Mouse (Mus musculus): Measurements from ENCODE around the gene Mms19. TPM values are rescaled to one million over a fixed set of nuclear protein-coding genes. Genes with fewer than 3 reads are reported as not detected.

The Mms19 gene
- polyA plus RNA-seq, 1 experiment from 2014 or later: 33.4 TPM

- WGBS: 80% methylated on average over 10 of the region's 10 CpGs
- Histone ChIP-seq H3K36me3 (ENCODE audit: control insufficient read depth, insufficient read depth, low read length) (no peaks in the 10 kb centered on the region), H3K27me3 (ENCODE audit: control insufficient read depth, insufficient read depth, low read length) (no peaks in the 10 kb centered on the region), H3K9ac (ENCODE audit: low read length) (no peak overlapping the region), H3K9me3 (ENCODE audit: control insufficient read depth, low read length) (no peaks in the 10 kb centered on the region), H3K4me1 (ENCODE audit: control insufficient read depth, insufficient read depth, low read length) (no peaks in the 10 kb centered on the region), H3K27ac (ENCODE audit: low read depth, low read length) (no peak overlapping the region), H3K4me3 (ENCODE audit: low read depth, low read length) (no peak overlapping the region), H3K4me2 (no peak overlapping the region)
- no peak for DNase-seq (ENCODE audit: low spot score, missing footprints)
- no peak for ATAC-seq (ENCODE audit: low FRiP score)
Observed at GRCm38 (mm10) chr19:41902848-41903593, 77.9 kb downstream of the Mms19 start.

GRCm38 (mm10) chr19:41901696-41902095, 79.3 kb downstream of the Mms19 start:
- Histone ChIP-seq H3K27me3 (ENCODE audit: control insufficient read depth, insufficient read depth, low read length) (no peaks in the 10 kb centered on the region), H3K36me3 (ENCODE audit: control insufficient read depth, insufficient read depth, low read length) (no peaks in the 10 kb centered on the region), H3K4me2 (no peak overlapping the region), H3K27ac (ENCODE audit: low read depth, low read length) (no peak overlapping the region), H3K4me3 (ENCODE audit: low read depth, low read length) (no peak overlapping the region), H3K9ac (ENCODE audit: low read length) (no peak overlapping the region), H3K4me1 (ENCODE audit: control insufficient read depth, insufficient read depth, low read length) (no peaks in the 10 kb centered on the region), H3K9me3 (ENCODE audit: control insufficient read depth, low read length) (no peaks in the 10 kb centered on the region)
- 45% methylated on average over 2 of the region's 2 CpGs for WGBS
- ATAC-seq (ENCODE audit: low FRiP score): no peak
- no peak for DNase-seq (ENCODE audit: low spot score, missing footprints)

GRCm38 (mm10) chr19:41900495-41901090, 80.4 kb downstream of the Mms19 start:
- no peaks in the 10 kb centered on the region for H3K9me3 ChIP-seq (ENCODE audit: control insufficient read depth, low read length)
- no peak for ATAC-seq (ENCODE audit: low FRiP score)
- 86% methylated on average over 8 of the region's 8 CpGs for WGBS
- H3K4me2 ChIP-seq: no peak overlapping the region
- H3K9ac ChIP-seq (ENCODE audit: low read length): no peak overlapping the region
- no peak overlapping the region for H3K27ac ChIP-seq (ENCODE audit: low read depth, low read length)
- no peak overlapping the region for H3K4me3 ChIP-seq (ENCODE audit: low read depth, low read length)
- no peaks in the 10 kb centered on the region for H3K36me3 ChIP-seq (ENCODE audit: control insufficient read depth, insufficient read depth, low read length)
- no peaks in the 10 kb centered on the region; the same call in 1 of the 2 replicates for H3K4me1 ChIP-seq (ENCODE audit: control insufficient read depth, insufficient read depth, low read length)
- no peak for DNase-seq (ENCODE audit: low spot score, missing footprints)
- H3K27me3 ChIP-seq (ENCODE audit: control insufficient read depth, insufficient read depth, low read length): no peaks in the 10 kb centered on the region

GRCm38 (mm10) chr19:41898860-41899259, 82.1 kb downstream of the Mms19 start:
- H3K27ac ChIP-seq (ENCODE audit: low read depth, low read length): no peak overlapping the region
- DNase-seq (ENCODE audit: low spot score, missing footprints): peak; percentile 90
- H3K4me3 ChIP-seq (ENCODE audit: low read depth, low read length): no peak overlapping the region
- no peak overlapping the region for H3K4me2 ChIP-seq
- no peaks in the 10 kb centered on the region for H3K9me3 ChIP-seq (ENCODE audit: control insufficient read depth, low read length)
- no peak overlapping the region for H3K9ac ChIP-seq (ENCODE audit: low read length)
- 48% methylated on average over 4 of the region's 4 CpGs for WGBS
- ATAC-seq (ENCODE audit: low FRiP score): no peak
- no peaks in the 10 kb centered on the region for H3K36me3 ChIP-seq (ENCODE audit: control insufficient read depth, insufficient read depth, low read length)
- peaks cover 11% of the 10 kb centered on the region for H3K4me1 ChIP-seq (ENCODE audit: control insufficient read depth, insufficient read depth, low read length)
- H3K27me3 ChIP-seq (ENCODE audit: control insufficient read depth, insufficient read depth, low read length): no peaks in the 10 kb centered on the region

GRCm38 (mm10) chr19:41896319-41896711, 84.6 kb downstream of the Mms19 start:
- Histone ChIP-seq H3K9ac (ENCODE audit: low read length) (peak overlapping the region; percentile 36; the same call in 1 of the 2 replicates), H3K27ac (ENCODE audit: low read depth, low read length) (no peak overlapping the region), H3K4me3 (ENCODE audit: low read depth, low read length) (peak overlapping the region; percentile 64), H3K4me1 (ENCODE audit: control insufficient read depth, insufficient read depth, low read length) (peaks cover 11% of the 10 kb centered on the region), H3K9me3 (ENCODE audit: control insufficient read depth, low read length) (no peaks in the 10 kb centered on the region), H3K4me2 (peak overlapping the region; percentile 68), H3K36me3 (ENCODE audit: control insufficient read depth, insufficient read depth, low read length) (no peaks in the 10 kb centered on the region), H3K27me3 (ENCODE audit: control insufficient read depth, insufficient read depth, low read length) (no peaks in the 10 kb centered on the region)
- WGBS: 15% methylated on average over 18 of the region's 18 CpGs
- ATAC-seq (ENCODE audit: low FRiP score) (peak; percentile 47), DNase-seq (ENCODE audit: low spot score, missing footprints) (no peak)

GRCm38 (mm10) chr19:41895460-41896318, 85.3 kb downstream of the Mms19 start, which contains the start of gene Rrp12:
Gene Rrp12 (minus strand): TSS chr19:41896173.
- Histone ChIP-seq H3K4me3 (ENCODE audit: low read depth, low read length) (peak within 1 kb of the TSS; percentile 64), H3K36me3 (ENCODE audit: control insufficient read depth, insufficient read depth, low read length) (peaks cover 3% of the 10 kb centered on the region; the same call in 1 of the 2 replicates), H3K9me3 (ENCODE audit: control insufficient read depth, low read length) (no peaks in the 10 kb centered on the region), H3K4me1 (ENCODE audit: control insufficient read depth, insufficient read depth, low read length) (peaks cover 11% of the 10 kb centered on the region), H3K4me2 (peak within 1 kb of the TSS; percentile 68), H3K27ac (ENCODE audit: low read depth, low read length) (no peak within 1 kb of the TSS), H3K9ac (ENCODE audit: low read length) (peak within 1 kb of the TSS; percentile 36), H3K27me3 (ENCODE audit: control insufficient read depth, insufficient read depth, low read length) (no peaks in the 10 kb centered on the region)
- 2% methylated on average over 46 of the region's 46 CpGs for WGBS
- ATAC-seq (ENCODE audit: low FRiP score) (peak; percentile 95), DNase-seq (ENCODE audit: low spot score, missing footprints) (peak; percentile 98)

GRCm38 (mm10) chr19:41894959-41895358, 86.0 kb downstream of the Mms19 start:
- ATAC-seq (ENCODE audit: low FRiP score) (no peak), DNase-seq (ENCODE audit: low spot score, missing footprints) (no peak)
- Histone ChIP-seq H3K27me3 (ENCODE audit: control insufficient read depth, insufficient read depth, low read length) (no peaks in the 10 kb centered on the region), H3K4me2 (peak overlapping the region; percentile 68), H3K9ac (ENCODE audit: low read length) (peak overlapping the region; percentile 0; the same call in 1 of the 2 replicates), H3K36me3 (ENCODE audit: control insufficient read depth, insufficient read depth, low read length) (peaks cover 5% of the 10 kb centered on the region; the same call in 1 of the 2 replicates), H3K9me3 (ENCODE audit: control insufficient read depth, low read length) (no peaks in the 10 kb centered on the region), H3K27ac (ENCODE audit: low read depth, low read length) (no peak overlapping the region), H3K4me1 (ENCODE audit: control insufficient read depth, insufficient read depth, low read length) (peaks cover 11% of the 10 kb centered on the region), H3K4me3 (ENCODE audit: low read depth, low read length) (peak overlapping the region; percentile 64)
- 50% methylated on average over 7 of the region's 7 CpGs for WGBS

All from midbrain, embryonic 11.5 days (tissue).